Mouse (Mus musculus) G1E-ER4 (cell line): ENCODE results near the gene Fbn1. TPM values are rescaled to one million over a fixed set of nuclear protein-coding genes. Genes with fewer than 3 reads are reported as not detected.

Experiments used
- GATA1 ChIP-seq: IDR thresholded peaks from one replicate; pipeline ENCODE4 v1.8.0; 2012; ENCODE audit warnings: low read length, inconsistent platforms
- polyA plus RNA-seq: library from polyadenylated mRNA; stranded (reverse); fragments of >175 nt; gene quantifications from 2 replicates; pipeline ENCODE4 v1.2.3, GENCODE M21; 2012

Fbn1 gene
- polyA plus RNA-seq, 1 experiment: not detected

DNA sequence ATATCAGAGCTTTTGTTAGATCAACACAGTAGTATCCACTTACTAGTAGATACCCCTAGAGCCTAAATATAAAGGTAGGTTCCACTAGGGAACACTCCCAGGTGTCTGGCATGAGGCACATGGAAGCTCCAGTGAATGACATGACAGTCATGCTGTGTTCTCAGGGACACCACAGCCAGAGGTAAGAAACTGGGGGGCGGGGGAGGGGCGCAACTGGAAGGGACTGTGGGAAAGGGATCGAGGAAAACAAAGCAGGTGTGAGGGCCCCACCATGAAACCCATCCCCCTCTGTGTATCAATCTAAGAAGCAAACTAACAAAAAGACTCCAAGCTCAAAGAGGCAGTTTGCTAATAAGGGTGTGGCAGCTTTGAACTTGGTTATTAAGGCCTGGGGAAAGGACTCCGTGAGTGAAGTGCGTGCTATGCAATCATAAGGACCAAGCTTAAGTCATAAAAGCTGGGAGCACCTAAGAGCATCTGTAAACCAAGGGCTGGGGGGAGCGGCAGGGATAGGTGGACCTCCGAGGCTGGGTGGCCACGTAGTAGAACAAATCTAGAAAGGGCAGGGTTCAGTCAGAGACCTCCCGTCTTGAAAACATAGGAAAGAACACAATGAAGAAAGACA, 60.4 kb downstream of the Fbn1 start:
- TF ChIP-seq GATA1: no peak

DNA sequence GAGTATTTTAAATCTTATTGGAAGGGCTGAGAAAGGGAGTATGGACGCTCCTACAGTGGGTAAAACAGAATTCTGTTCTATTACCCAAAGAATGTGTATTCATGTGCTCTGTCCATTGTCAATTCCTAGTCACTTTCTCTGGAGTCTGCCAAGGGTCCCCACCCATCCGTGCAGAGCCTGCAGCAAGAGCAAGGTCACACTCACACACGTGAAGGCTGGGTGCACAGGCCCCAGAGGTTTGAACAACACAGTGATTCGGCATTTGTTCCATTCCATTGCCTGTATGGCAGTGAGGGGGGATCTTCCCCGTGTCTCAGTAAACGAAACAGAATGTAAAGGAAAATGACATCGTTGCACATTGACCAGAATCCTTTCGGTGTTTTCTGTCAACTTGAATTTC, 69.4 kb downstream of the Fbn1 start:
- no peak for TF ChIP-seq GATA1

DNA sequence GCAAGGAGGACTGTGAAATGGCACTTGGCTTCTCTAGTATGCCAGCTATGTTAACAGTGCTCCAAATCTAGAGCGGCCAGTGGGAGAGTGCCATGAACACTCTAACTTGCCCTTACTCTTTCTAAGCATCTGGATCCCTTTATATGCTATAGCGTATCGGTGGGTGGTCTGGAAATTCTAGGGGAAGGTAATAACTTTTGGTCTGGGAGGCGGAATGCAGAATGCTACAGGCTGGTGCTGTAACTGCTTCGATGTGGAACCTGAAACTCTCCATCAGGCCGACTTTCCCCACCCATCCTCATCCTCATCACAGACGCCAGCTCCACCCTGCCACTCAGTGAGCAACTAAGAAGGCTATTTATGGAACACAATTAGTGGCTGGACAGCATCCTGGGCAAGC, 71.6 kb downstream of the Fbn1 start:
- no peak for TF ChIP-seq GATA1

DNA sequence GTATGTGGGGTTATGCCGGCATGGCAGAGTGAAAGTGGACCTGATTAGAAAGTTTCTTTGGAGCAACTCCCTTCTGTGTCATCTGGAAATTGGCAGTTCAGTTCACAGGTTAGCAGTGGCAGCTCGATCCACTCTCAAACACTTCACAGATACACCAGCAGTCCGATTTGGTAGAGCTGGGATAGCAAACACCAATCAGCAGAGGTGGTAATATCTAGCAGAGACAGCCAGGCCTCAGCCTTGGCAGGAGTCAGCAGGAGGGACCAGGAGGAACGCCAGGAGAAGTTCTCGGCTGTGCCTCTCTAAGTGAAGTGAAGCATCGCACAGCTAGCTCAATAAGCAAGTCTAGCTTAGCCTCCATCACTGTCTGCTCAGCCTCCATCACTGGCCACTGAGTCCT, 74.3 kb downstream of the Fbn1 start:
- no peak for TF ChIP-seq GATA1

DNA sequence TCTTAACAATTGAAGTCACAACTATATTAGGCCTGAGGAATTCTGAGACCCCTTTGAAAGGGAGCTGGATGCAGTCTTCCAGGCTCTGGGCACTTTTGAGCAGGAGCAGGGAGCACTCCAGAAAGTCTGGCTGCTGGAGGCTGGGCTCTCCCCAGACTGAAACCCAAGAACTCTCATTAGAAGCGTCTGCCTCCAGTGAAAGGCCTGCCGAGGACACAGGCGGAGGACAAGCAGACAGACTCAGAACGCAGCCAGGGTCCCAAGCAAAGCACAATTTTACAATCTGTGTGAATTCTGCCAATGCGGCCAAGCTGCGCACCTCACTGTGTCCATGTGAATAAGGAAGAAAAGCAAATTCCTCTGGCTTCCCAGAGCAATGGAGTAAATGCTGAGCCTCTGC, 76.3 kb downstream of the Fbn1 start:
- TF ChIP-seq GATA1: no peak

DNA sequence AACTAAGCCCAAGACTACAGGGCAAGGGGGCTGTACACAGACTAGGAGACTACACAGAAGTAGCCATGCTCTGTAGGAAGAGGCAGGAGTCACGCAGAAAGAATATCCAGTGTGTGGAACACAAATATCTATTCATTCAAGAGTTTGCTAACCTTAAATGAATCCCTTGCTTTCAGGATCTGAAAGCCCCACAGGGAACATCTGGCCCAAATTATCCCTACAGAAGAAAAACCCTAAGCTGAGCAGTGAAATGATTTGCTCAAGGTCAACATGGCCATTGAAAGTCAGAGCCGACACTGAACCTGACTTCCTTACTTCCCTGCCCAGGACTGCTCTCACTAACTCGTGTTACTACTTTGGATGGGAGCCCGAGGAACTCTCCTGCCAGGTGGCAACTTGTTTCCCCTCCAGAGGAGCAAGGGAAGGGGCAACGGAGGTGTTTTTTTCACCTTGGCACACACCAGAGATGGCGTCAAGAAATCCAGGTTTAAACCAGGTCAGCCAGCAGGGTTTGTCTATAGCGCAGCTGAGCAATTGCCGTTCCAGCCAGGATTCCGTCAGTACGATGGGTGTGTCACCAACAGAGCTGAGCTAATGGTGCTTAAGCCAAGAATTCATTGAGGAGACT, 78.9 kb downstream of the Fbn1 start:
- no peak for TF ChIP-seq GATA1

DNA sequence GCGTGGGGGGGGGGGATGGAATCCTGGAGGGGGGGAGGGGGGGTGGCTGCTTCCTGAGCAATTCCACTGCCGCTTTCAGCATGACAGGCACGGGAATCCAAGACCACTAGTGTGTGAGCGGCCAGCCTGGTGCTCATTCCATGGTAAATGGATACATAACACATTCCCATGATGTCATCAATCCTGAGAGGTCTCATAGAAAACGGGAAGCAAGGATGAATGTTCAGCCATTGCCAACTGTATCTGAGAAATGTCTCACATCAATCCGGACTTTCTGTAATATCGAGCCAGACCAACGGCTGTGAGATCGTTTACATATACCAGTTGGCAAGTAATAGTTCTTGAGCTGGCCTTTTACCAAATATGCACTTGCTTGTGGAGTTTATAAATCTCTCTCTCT, 87.2 kb downstream of the Fbn1 start:
- no peak for TF ChIP-seq GATA1

DNA sequence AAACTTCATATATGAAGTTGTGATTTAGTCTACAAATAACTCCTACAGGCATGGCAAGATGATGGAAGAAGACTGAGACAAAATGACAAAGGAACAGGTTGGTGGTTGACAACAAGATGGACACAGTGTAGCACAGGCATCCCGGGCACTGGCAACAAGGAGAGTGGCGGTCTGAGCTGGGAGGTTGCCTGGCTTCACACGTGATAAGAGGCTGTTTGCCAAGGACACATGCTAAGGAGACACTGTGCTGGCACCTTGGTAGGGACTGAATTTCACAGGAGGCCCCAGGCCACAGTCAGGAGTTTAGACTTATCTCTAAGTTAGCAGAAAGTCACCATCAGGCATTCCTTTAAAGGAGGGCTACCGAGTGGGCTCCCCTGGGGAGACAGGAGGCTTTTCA, 88.1 kb downstream of the Fbn1 start:
- no peak for TF ChIP-seq GATA1

DNA sequence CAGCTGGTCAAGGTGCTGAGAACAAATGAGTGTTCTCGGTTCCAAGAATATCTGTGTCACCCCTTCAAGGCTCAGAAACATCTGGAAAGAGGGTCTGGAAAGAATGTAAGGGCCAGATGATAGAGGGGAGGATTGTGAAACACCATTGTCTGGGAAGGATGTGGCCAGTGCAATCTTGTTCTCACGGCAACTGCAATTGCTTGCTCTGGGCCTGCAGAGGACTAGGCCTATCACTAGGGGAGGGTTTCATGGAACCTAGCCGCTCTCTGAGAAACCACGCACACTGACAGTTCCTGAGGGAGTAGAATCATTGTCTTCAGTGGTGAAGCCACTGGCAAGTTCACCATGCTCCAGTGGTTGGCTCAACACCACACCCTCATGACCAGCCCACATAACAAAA, 89.2 kb downstream of the Fbn1 start:
- TF ChIP-seq GATA1: no peak

DNA sequence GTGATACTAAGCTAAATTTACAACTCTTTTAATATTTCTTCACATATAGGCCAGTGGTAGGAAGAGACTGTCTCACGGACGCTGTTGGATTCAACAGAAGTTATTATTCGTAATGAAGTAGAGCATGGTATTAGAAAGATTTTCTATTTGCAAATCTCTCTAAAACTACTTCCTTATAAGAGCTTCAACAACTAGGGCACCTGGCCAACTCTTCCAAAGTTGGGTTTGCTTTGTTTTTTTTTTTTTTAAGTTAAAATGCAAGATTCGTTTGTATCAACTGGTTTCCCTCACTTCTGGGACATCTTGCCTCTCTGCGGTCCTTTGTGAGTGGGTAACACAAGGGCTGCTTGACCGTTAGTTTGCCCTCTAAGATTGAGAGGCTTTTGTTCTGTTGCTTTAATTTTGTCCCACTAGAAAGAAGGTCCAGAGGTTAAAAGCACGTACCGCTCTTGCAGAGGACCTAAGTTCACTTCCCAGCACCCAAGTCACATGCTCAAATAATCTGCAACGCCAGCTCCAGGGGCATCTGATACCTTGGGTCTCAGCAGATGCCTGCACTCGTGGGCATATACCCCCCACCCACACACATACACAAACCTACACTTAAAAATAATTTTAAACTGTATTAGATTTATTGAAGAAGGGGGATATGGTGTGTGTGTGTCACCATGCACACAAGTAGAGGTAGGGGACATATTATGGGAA, 91.1 kb downstream of the Fbn1 start:
- no peak for TF ChIP-seq GATA1

DNA sequence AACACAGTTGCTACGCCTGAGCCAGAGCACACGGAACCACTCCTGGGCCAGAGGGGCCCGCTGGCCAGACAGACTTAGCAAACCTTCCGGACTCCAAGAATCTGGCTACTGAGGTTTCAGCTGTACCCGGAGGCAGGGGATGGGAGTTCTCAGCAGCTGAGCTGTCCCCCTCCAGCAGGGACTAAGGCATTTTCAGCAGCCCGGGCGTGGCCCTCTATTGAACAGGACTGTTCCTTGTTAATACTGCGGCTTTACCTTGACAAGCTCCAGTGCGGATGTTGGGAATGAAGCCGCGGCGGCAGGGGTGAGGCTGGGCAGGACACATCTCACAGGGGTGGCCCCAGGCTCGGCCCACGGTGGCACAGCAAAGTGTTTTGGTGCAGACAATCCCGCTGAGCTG, 95.4 kb downstream of the Fbn1 start:
- no peak for TF ChIP-seq GATA1

DNA sequence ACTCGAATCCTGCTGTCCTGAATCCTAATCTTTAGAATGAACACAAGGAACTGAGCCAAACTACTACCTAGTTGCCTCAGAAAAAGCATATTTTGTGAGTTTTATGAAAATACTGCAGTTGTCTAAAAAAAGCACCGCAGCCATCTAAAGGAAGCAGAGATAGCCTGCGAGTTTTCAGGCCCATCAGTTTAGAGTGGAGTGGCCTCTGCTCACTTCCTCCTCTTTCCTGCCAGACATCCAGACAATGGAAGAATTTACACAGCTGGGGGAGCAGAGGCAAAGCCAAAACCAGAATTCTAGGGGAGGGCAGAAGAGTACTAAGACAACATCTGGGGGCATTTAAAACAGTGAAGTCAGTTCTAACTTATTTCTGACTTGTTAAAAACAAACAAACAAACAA, 96.0 kb downstream of the Fbn1 start:
- TF ChIP-seq GATA1: no peak

DNA sequence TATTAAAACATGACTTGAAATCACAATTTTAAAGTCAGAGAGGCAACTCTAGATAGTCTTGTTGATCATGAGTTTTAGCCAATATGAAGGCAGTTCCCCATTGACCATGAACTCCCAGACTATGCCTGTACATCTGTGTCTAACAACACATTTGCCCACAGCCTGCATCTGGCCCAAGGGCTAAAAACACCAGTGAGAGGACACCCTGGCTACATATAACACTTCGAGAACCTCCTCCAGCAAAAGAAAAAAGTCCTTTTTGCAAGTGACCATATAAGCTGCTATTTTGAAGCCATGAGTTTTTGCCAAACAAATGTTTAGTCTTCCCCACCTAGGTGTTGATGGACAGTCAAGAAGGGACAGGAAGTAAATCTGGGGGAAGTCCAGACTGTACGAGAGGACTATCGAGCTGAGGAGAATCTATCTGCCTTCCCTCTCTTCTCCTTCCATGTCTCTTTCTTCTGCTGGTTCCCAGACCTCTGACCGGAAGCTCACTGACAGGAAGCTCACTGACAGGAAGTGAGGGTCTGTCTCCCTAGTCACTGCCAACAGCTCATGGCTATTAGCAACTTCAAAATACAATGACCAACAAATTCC, 103.2 kb downstream of the Fbn1 start:
- TF ChIP-seq GATA1: no peak

DNA sequence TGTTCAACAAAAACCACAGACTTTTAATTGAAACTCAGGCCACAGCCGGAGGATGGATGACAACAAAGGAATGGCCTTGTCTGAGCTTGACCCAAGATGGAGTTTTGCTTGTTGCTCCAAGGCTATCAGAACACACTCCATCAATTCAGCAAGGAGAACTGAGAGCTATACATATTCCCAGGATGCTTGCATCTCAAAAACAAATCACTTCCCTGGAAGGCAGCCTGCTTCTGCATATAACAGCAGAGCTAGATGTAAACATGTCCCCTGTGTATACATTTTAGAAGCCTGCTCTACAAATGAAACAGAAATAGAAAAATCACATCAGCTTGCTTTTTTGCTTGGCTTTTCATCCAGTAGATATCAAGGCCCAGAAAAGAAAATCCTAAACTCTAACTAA, 105.5 kb downstream of the Fbn1 start:
- no peak for TF ChIP-seq GATA1

DNA sequence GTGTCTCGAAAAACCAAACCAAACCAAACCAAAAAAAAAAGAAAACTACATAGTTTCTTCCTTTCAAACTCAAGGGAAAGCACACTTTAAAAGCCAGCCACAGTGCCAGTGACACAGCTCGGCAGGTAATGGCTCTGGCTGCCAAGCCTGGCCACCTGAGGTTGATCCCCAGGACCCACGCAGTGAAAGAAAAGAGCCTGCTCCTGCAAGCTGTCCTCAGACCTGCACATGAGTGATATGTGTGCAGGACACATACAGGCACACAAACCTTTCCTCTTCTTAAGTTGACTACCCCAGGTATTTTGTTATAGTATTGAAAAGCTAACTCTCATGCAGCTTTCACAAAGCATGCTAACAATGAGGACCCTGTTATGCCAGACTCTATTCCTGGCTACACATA, 107.7 kb downstream of the Fbn1 start:
- no peak for TF ChIP-seq GATA1

DNA sequence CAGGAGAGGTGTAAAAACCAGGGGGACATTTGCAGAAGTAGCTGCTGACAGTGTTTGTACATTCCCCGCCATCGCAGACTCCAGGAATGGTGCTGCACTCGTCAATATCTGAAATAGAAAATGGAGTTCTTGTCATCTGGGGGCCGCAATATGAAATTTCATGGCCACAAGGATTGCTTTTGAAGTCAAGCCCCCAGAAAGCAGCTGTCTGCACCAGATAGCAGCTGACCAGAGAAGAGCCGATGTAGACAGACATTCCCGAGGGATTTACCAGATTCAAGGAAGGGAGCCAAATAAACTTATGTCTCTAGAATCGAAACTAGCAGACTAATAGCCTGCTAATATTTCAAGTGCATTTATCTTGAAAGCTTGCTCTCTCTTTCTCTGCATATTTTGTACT, 110.0 kb downstream of the Fbn1 start:
- no peak for TF ChIP-seq GATA1

DNA sequence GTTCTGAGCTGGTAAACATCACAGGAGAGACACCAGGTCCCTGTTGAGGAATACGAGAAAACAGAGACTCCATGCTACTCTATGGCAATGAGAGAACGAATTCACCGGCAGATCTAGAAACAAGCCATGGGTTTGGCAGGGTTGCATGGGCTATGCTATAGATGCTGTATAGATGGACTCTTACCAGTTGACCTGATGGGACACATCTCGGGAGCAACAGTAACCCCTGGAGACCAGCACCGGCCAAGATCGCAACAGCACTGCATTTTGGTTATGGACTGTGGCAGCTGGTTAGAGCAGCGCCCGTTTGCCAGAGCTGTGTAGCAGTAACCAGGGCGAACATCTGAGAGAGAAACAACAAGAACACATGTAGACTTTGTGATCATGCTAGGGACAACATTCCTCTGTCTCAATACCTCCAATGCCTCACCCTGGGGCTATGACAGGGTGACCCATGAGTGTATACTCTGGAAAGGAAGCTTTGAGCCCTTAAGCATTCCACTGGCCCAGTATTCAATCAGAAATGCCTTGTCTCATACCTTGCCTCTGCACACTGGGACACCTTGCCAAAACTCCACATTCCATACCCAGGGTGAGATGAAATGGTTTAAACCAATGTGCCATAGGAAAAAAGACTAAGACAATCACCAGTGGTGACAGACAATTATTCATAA, 113.2 kb downstream of the Fbn1 start:
- no peak for TF ChIP-seq GATA1
